Mouse (Mus musculus) ES-E14 (cell line): ENCODE measurements around the gene Smarca2.

Experiments
- CHD2 ChIP-seq: IDR thresholded peaks from 2 replicates; pipeline ENCODE4 v1.6.1; 2014; ENCODE audit warnings: mild to moderate bottlenecking, low read depth, low read length, inconsistent platforms
- HCFC1 ChIP-seq: IDR thresholded peaks from 2 replicates; pipeline ENCODE4 v1.6.1; 2012; ENCODE audit warnings: low read length, inconsistent platforms, borderline replicate concordance; ENCODE audit not compliant: insufficient read depth
- MAFK ChIP-seq: IDR thresholded peaks from 2 replicates; pipeline ENCODE4 v1.6.1; 2014; ENCODE audit warnings: mild to moderate bottlenecking, low read depth, low read length, inconsistent platforms; ENCODE audit not compliant: insufficient read depth
- ZNF384 ChIP-seq: IDR thresholded peaks from 2 replicates; pipeline ENCODE4 v1.6.1; 2012; ENCODE audit warnings: low read depth, low read length, inconsistent platforms

DNA sequence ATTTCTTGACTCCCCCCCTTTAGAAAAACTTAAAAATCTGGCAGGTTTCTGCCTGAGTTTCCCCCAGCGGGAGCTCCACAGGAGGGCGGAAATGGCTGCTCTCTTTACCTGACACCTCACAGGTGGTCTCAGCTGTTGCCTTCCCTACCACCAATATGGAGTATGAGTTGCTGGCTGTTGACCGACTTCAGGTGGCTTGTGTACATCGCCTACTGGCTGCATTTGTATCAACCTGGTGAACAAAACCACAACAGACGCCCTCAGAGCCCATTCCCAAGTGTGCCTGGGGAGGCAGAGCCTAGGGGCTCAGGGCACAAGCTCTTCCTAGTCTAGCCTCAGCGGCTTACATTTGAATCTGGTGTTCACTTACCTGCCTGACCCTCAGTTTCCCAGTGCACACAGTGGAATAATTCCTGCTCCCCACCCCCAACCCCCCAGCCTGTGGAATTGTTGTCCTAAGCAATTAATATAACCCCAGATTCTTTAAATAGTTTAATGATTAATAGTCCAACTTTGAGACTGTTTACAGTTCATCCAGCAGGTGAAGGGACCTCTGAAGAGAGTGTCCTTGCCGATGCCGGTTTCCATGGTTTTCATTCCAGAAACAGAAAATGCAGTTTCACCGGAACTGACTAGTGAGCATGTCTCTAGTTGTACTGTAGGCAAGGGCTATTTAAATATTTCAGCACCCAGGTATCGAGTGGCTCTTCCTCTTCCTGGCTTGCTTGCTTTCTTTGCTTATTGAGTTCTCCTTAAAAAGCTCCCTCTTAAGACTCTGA, 149.4 kb downstream of the Smarca2 start:
- TF ChIP-seq HCFC1, result no peak
- TF ChIP-seq ZNF384, result no peak
- no peak for TF ChIP-seq MAFK
- no peak for TF ChIP-seq CHD2
